Mouse (Mus musculus): Measurements from ENCODE around the gene Cacna1s. TPM values are rescaled to one million over a fixed set of nuclear protein-coding genes. Genes with fewer than 3 reads are reported as not detected.

Gene Cacna1s
- total RNA-seq, 2 experiments from 2014 or later = 558 to 576 TPM

- peak; percentile 71 for DNase-seq
These were observed 66.3 kb downstream of the Cacna1s start for GRCm38 (mm10) chr1:136118875-136119274.

- DNase-seq = no peak
These were observed 67.2 kb downstream of the Cacna1s start for GRCm38 (mm10) chr1:136119571-136120262.

- no peak for DNase-seq
These were observed 67.7 kb downstream of the Cacna1s start for GRCm38 (mm10) chr1:136120263-136120603.

- DNase-seq = no peak
These were observed 68.2 kb downstream of the Cacna1s start for GRCm38 (mm10) chr1:136120785-136121184.

GRCm38 (mm10) chr1:136122030-136122429 is 69.5 kb downstream of the Cacna1s start:
- no peak for DNase-seq

- DNase-seq = no peak
These were observed 73.7 kb downstream of the Cacna1s start for GRCm38 (mm10) chr1:136126159-136126765.

DNA sequence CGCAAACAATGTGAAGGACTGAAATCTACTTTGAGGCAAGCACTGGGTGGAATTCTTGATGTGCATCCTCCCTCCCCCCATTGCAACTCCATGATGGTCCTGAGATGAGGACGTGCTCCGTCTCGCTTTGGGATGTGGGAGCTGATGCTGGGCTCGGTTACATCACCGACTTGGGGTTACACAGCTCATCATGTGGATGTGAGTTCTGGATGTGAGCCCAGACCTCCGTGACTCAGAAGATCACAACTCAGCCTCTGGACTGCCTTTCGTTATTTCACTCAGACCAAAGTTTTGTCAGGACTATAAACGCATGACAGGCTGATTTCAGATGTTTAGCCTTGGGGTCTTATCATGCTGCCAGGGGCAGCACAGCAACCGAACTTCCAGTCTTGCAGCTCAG is 74.3 kb downstream of the Cacna1s start:
- DNase-seq = peak; percentile 62

DNA sequence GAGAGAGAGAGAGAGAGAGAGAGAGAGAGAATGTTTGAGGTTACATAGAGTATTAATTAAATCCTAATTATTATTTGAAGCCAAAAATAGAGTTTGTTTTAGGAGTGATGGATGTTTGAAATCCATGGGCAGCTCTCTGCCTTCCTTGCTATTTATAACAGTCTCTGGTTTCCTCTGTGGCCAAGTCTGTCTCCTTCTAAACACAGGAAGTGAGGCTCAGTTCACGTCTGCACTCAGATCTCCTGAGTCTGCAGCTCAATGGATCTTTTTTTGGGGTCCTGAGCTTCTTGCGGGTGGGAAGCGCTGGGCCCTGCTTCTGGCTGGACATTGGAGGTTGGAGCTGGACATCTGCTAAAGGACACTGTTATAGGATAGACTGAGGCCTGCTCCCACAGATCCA is 75.3 kb downstream of the Cacna1s start:
- no peak for DNase-seq

- no peak for DNase-seq
These were observed 75.9 kb downstream of the Cacna1s start for GRCm38 (mm10) chr1:136128416-136128815.

- no peak for DNase-seq
These were observed 76.5 kb downstream of the Cacna1s start for GRCm38 (mm10) chr1:136128944-136129589.

DNA sequence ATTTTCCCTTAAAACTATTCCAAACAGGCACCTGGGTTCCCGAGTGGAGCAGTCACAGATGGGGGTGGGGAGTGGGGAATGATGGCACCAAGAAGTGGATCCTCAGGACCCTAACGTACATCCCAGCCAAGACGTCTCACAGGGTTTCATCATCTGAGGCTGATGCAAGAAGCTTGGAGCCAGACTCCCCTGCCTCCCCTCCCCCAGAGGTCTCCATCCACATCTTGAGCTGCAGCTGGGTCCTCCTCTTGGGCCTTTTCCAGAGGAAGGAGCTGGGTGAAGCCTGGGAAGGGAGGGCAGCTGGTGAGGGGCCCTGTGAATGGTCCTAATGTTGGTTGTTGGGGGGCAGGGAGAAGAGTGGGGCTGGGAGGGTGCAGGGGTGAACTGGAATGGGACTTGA is 77.6 kb downstream of the Cacna1s start:
- DNase-seq = no peak

DNA sequence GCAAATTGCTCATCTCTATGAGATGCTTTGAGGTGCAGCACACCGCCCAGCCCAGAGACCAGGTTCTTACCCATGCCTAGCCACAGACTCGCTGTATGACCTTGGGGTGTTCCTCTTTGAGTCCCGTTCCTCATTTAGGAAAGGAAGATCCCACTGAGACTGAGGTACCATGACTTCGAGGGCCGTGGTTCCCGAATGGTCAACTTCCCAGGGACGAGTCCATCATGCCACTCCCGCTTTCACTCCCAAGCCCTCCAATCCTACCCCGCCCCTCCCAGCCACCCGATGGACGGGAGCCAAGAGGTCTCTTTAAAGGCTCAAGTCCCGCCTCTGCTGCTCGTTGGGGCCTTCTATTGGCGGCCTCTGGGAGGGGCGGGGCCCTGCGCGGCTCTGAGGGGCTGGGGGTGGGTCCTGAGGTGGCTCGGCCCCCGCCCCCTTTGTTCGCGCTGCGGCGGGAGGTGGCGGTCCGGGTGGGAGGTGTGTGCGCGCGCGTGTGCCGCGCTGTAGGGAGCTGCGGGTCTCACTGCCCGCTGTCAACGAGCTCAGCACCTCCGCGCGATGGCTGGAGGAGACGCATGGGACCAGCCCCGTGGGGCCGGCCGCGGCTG is 78.5 kb downstream of the Cacna1s start, which contains the start of gene Kif21b:
Gene Kif21b, plus strand, starts transcription at position 439 of the 608 bp plus-strand sequence.
- peak; percentile 77 for DNase-seq

DNA sequence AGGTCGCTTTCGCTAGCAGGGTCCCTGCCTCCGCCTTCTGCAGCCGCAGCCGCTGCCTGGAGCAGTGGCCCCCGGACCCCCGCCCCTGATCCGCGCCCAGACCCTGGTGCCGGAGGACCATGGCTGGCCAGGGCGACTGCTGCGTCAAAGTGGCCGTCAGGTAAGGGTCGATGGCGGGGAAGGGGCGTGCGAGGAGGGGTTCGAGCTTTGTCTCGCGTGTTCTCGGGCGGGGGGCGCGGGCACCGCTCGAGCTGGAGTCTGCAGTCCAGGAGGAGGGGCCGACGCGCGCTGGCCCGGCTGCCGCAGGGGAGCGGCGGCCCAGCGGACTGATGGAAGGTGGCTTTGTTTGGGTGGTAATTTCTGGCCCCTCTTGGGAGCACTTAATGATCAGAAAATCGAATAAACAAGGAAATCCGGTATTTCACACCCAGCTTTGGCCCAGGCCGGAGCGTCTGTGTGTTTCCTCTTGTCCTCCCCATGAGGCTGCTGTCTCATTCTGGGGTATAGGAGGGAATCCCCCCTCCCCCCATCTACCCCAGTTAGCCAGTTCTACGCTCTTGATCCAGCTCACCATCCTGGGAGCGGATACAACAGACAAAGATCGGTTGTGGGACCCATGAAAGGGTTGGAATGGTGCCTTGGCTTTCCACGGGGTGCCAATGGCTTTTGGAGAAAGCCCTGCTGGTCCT is 79.2 kb downstream of the Cacna1s start:
- DNase-seq = peak; percentile 36

DNA sequence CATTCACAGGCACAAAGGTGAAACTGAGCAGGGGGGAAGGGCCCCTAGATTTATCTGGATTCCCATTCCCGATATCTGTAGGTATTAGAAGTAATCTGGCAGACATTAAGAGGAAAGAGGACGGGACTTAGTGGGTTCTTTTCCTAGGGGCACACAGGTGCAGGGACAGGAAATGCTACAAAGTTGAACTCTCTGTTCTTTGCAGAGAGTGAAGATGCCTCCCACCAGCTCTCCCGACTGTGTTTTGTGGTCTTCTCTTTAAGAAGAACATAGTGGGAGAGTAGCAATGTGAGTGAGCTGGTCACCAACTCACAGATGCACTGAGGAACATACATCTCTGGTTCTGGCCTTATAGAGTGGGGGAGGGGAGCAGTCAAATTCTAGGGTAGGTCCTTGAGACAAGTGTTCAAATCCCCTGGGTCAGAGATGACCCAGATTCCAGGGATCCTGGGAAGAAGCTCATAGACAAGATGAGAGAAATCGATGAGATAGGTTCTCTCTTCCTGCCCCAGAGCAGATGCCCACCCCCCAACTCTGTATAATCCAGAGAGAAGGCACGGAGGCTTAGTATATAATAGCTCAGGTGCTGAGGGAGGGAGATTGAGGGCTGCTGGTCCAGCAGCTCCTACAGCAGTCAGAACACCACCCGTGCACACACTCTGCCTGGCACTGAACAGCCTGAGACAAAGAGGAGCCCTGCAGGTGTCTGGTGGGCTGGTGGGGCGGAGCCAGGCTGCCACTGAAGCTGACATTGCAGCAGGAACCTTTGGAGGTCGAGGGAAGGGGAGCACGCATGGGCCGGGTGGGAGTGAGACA is 80.0 kb downstream of the Cacna1s start:
- DNase-seq = no peak

DNA sequence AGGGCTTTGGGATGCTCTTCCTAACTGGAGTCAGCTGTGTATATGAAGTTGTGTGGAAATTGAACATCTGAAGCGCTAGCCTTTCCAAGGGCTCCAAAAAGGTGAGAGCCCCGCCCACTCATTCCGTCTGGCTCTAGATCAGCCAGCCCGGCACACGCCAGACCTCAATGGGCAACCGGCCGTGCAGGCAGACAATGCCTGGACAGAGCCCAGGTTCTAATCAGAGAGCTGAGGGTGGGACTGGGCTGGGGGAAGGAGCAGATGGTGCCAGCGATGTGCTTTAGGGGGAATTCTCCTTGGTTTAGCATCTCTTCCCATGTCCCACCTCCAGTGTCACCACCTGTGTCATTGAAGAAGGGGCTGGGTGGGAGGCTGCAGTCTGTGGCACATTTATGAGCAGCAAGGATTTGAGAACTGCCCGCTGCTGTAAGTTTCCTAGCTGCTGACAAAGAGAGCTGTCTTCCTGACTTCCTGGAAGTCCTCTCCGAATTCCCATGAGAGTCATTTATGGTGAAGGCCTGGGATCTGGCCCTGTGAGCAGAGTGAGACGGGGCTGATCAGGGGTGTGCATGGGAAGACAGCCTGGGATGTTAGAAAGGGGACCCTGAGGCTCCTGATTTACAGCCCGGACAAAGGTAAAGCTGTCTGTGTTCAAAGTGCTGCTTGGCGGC is 81.2 kb downstream of the Cacna1s start:
- DNase-seq = no peak

GRCm38 (mm10) chr1:136134547-136134946 is 82.0 kb downstream of the Cacna1s start:
- DNase-seq = no peak

DNA sequence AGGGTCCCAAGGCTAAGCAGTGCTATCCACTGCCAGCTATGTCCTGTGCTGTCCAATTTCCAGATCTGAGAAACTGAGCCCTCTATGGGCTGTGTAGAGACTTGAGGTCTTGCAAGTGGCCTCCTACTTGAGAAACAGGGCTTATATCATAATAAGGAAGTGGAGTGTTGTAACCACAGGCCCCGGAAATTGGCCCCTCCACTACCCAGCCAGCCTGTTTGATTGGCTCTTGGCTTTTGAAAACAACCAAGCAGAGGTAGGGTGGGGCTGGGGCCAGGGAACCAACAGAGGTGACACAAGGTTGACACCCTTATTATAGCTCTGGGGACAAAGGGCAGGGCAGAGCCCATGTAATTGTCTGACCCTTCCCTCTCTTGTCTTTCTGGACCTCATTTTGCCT is 82.5 kb downstream of the Cacna1s start:
- no peak for DNase-seq

- DNase-seq = no peak
These were observed 83.4 kb downstream of the Cacna1s start for GRCm38 (mm10) chr1:136135777-136136444.

DNA sequence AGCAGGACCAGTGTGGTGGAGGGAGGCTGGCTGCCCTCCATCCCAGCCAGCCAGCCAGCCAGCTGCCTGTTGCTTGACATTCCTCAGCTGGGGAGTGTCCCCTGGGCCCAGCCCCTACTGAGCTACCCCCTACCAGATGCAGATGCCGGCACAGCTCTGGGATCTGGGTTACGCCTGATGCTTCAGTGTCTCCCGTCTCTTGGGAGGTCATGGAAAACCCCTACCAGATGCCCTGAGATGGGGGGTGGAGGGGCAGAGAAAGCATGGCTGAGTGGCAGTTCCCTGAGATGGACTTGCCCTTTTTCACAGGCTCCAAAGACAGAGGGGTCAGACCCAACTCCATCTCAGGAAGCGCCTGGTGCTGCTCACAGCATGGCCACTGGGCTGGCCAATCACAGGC is 84.0 kb downstream of the Cacna1s start:
- no peak for DNase-seq

- no peak for DNase-seq
These were observed 84.6 kb downstream of the Cacna1s start for GRCm38 (mm10) chr1:136137071-136137531.
